Mouse (Mus musculus) inflammation-experienced regulatory T-cells, adult 6 months (primary cell): ENCODE results near the gene Sesn1. TPM values are rescaled to one million over a fixed set of nuclear protein-coding genes. Genes with fewer than 3 reads are reported as not detected.

ENCODE experiments used
- ATAC-seq: one replicate; pipeline ENCODE4 v1.8.0; 2017
- polyA plus RNA-seq, 3 experiments: library from polyadenylated mRNA; unstranded; fragments of 100-300 nt; shearing (Covaris generic); gene quantifications; one replicate each; pipeline ENCODE4 v1.2.1; 2017

The Sesn1 gene
- polyA plus RNA-seq, 3 experiments from 2014 or later, result 30.3 to 78.4 (median 64.1) TPM

DNA sequence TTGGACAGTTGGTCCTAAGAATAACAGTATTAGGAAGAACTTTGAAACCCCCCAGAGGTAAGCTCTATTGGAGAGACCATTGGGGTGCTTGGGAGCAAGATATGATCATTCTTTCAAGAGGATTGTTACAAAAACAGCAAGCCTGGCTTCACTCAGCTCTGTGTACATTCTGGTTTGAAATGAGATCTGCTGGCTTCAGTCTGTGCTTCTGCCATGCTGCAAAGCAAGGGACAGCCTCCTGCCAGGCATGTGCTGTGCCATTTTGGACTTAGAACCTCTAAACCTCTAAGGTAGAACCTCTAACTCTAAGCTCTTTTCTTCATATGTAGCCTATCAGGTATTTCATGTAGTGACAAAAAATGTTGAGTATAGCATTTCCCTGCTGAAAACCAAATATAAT, 65.9 kb downstream of the Sesn1 start:
- ATAC-seq, result no peak

DNA sequence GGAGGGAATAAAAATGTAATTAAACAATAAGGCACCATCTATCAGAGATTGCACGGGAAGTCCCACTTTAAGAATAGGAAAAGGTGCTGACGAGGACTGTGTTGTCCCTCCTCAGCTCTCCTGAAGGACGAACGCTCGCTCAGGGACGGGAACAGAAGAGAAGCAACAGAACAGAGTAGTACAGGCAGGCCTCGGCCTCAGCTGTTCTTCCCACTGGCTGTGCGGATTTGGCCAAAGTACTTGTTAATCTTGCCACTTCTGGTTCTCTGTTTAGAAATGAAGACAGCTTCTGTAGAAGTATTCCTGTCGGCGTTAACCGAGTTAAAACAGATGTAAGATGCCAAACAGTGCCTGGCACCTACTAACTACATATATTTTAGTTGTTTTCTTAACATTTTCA, 68.6 kb downstream of the Sesn1 start:
- no peak for ATAC-seq

GRCm38 (mm10) chr10:41879675-41880074, 69.9 kb downstream of the Sesn1 start:
- no peak for ATAC-seq

DNA sequence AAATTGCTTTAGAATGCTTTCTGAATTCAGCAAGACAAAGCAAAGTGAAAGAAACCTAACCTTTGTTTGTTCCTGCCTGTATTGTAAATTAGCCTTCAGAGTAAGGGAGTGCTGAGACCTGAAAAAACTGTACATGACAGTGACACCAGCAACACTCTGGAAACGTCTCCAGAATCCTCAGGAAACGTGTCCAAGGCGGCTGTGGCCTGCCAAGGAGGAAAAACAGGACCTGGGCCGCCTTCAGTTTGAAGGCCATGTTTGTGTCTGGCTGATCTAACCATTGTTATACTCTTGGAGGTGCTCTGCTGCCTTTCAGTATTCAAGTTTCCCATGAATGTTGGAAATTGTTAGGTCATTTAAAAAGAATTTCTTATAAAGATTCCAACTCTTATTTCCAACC, 70.5 kb downstream of the Sesn1 start:
- no peak for ATAC-seq

DNA sequence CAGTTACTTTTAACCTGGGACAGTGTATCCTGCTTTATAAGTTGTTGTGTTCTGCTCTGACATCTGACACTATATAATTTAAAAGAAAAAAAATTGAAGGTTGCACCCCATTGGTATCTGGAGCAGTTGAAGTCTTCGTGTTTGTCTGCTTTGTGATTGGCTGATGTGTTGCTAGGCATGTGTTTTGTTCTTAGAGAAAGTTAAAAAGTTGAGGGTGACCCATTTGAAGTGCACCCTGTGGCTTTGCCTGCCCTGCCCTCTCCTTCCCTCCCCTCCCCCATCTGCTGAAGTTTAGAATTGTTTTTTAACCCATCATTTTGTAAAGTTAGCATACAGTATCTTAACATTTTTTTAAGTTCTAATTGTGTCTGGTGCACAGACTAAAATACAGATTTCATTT, 71.0 kb downstream of the Sesn1 start:
- peak; percentile 92 for ATAC-seq

DNA sequence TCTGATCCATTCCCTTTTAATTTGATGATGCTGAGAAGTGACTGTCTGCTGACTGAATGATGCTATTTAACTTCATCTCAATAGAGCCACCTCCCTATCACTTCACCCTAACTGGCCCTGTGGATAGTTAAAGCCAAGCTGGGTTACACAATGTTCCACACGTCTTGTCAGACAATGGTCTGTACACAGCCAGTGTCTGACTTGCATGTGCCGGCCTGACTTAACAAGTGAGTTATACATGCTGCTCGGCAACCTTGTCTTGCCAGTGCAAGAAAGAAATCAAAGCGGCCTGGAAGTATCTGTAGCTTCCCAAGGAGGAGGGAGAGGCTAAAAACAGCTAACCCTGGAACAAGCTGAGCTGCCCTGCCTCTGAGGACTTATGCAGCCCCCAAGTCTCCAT, 71.7 kb downstream of the Sesn1 start:
- ATAC-seq, result no peak

- ATAC-seq, result no peak
Observed at GRCm38 (mm10) chr10:41883741-41884575, 74.2 kb downstream of the Sesn1 start.

GRCm38 (mm10) chr10:41887080-41887821, 77.5 kb downstream of the Sesn1 start:
- ATAC-seq, result peak; percentile 78

DNA sequence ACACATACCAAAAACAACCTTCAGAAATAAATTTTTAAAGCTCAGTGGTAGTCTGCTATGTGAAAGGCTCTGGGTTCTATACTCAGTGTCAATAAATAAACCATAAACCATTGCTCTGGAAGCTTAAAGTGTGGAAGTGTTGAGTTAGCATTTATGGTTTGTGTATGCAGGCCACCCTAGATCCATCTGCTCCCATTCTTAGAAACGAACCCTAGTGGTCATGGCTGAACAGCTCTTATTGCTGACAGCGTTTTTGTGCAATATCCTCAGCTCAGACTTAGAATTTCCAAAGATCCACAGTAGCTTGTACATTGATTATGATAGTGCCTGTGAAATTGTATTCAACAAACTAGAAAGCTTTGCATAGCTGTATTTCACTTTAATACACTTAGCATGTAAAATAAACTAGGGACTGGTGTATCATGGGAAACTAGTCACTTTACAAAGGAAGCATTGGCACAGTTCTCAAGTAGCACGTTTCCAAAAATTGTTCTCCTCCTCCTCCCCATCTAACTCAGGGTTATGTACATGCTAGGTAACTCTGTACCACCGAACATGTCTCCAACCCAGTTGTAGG, 78.7 kb downstream of the Sesn1 start:
- ATAC-seq, result peak; percentile 22

GRCm38 (mm10) chr10:41889566-41889965, 79.8 kb downstream of the Sesn1 start:
- no peak for ATAC-seq

DNA sequence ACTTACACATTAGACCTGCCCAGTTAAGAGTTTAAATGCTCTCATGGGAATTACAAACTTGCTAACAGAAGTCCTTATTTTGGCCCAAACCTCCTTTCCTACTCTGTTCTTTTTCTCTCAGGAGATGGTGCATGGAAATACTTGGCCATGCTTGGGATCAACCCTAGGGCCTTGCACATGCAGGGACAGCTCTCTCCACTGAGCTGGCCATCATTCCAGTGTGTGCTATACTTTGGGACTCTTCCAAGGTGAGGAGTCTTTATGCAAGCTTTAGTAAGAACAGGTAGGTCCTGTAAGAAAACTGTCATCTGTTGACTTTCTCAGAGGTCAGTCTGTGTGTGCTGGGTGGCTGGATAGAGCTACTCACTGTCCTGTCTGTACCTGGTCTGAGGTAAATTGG, 80.8 kb downstream of the Sesn1 start:
- ATAC-seq, result no peak

DNA sequence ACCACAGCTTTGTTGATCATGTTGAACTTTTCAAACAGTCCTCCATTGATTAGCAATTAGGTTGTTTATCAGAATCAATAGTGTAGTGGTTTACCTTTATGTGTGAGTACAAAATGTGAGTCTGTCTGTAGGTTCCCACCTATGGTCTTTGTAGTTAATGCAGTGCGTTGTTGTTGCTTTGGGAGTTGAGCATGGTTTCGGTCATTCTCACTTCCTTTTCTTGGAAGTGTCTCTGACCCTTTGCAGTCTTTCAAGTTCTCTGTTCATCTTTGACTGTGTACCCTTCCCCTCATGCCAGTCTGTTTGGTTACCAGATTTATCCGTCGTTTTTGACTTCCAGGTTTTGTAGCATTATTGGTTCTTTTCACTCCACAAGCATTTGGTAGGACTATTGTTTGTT, 81.6 kb downstream of the Sesn1 start:
- ATAC-seq, result no peak

GRCm38 (mm10) chr10:41893433-41894411, 84.0 kb downstream of the Sesn1 start:
- peak; percentile 47 for ATAC-seq

- ATAC-seq, result no peak
Observed at GRCm38 (mm10) chr10:41896425-41896824, 86.7 kb downstream of the Sesn1 start.

GRCm38 (mm10) chr10:41896865-41897264, 87.1 kb downstream of the Sesn1 start:
- no peak for ATAC-seq

DNA sequence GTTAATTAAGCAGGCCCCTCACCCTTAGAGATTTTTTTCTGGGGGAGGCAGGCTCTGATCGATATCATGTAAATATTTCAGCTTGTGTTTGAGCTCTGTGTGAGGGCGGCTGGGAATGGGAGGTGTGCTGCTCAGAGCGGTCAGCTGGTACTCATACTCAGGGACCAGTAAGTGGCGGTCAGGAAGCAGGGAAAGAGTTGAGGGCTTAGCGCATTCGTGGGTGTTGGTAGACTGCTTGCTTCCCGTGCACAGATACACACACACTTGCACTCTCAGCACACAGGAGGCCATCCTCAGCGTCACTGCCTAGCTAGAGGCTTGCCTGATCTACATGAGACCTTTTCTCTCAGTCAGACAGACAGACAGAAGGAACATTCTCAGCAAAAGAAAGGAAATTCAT, 91.7 kb downstream of the Sesn1 start:
- ATAC-seq, result no peak

DNA sequence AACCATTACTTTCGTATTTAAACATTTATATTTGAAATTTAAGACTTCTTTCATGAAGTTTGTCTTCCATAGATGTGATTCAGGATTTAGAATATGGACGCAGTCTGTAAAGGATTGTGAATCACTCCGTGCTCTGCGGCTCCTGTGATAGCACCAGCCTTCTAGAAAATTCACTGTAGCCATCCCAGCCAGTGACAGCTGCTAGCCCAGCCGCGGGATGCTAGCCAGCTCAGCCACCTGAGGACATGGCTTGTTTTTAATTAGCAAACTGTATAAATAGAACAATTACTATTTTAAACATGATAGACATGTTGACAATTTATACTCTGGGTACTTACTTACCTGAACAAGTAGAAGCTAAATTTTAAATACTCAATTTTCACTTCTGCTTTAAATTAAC, 92.1 kb downstream of the Sesn1 start:
- no peak for ATAC-seq

DNA sequence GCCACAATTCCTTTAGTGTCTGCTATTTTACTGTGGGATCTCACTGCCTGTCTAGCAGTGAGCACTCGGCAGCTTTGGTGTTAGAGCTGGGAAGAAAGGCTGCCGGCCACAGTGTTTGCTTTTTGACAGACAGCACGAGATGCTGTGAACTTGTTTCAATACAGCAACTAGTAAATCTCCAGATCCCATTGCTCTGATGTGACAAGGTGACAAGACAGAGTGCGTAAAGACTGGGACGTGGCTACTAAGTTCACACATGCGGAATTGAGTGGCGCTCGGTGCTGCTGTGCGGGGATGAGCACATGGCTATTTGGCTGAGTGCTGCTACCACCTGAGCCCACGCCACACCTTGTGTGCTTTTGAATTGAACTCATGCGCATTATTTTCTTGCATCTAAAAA, 97.7 kb downstream of the Sesn1 start:
- ATAC-seq, result no peak

GRCm38 (mm10) chr10:41907950-41908349, 98.2 kb downstream of the Sesn1 start:
- no peak for ATAC-seq

GRCm38 (mm10) chr10:41908899-41909298, 99.2 kb downstream of the Sesn1 start:
- ATAC-seq, result no peak

GRCm38 (mm10) chr10:41912290-41912994, 102.7 kb downstream of the Sesn1 start:
- no peak for ATAC-seq

GRCm38 (mm10) chr10:41926726-41927125, 117.0 kb downstream of the Sesn1 start:
- no peak for ATAC-seq
